ENCODE assay signal across 17 mouse cellular contexts in the genomic region with DNA sequence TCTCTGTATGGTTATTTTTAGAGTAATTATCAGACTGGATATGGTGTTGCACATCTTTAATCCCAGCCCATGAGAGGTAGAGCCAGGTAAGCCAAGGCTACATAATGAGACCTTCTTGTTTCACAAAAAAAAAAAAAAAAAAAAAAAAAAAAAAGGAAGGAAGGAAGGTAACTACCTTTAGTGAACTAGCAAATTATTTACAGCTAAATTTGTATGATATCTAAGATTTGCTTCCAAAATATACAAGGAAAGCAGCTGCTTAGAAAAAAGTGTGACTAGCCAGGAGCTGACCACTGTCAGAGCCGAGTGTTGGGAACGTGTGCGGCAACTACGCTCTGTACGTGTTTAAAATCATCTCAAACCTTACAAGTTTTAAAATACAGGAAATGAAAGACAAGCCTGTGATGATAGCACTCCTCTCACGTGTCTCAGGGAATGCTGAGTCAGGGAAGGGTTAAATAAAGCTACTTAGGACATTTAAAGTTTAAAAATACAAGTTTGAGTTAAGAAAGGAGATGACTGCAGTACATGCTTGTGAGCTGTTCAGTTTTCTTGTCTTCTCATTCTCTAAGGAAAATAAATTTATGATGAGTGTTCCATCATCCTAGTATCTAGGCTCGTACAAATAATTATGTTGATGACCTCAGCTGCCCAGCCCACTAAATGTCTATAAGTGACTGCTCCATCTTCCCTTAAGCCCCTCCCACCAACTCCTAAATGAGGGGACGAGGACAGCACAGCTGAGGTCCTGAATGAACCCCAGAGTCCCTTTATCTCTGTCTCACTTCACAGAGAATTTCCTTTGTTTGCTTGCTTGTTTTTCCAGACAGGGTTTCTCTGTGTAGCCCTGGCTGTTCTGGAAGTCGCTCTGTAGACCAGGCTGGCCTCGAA. TPM values are rescaled to one million over a fixed set of nuclear protein-coding genes. Genes with fewer than 3 reads are reported as not detected.
DNase-seq lines count a peak whose midpoint lies in the region; ATAC-seq and TF ChIP-seq lines count a peak whose summit lies in the region.
"Had no signal": no experiment of that assay in that cellular context is flagged by ENCODE, and none has a peak within 500 bp of the region (broad histone marks: within the 10 kb centered on the region; RNA-seq: fewer than 3 reads in every experiment).

No protein-coding gene starts in this region.

- peak in 1 of 2 experiments; percentile 13 for DNase-seq in heart, adult 2 months
- no peak for DNase-seq in heart, adult 11 months
- no peak for DNase-seq in neural tube, embryonic 11.5 days (ENCODE audit: low spot score)
- no peak for DNase-seq in liver, embryonic 14.5 days (ENCODE audit: low read depth in 3 of 3, low spot score in 3 of 3)
- DNase-seq in spleen, postnatal 10 days (ENCODE audit: low spot score in 2 of 2), result no peak
- no peak for DNase-seq in forebrain, embryonic 11.5 days (ENCODE audit: low spot score)
- DNase-seq in ovary, postnatal 36 days (ENCODE audit: low spot score), result no peak
- DNase-seq: kidney, postnatal 14 days; lung, postnatal 10 days had no signal

- intact Hi-C loops in heart, adult 2 months (cut with DNase I), result no loop called here

- H3K9me3 ChIP-seq in neural tube, embryonic 11.5 days (ENCODE audit: control insufficient read depth, low read length), result no peaks in the 10 kb centered on the region
- H3K9me3 ChIP-seq in neural tube, embryonic 15.5 days (replicated peaks), result no peaks in the 10 kb centered on the region
- no peaks in the 10 kb centered on the region for H3K9me3 ChIP-seq in liver, embryonic 14.5 days (ENCODE audit: control insufficient read depth, low read length)
- H3K9me3 ChIP-seq in forebrain, embryonic 11.5 days (ENCODE audit: control insufficient read depth, low read length), result no peaks in the 10 kb centered on the region
- H3K9me3 ChIP-seq: embryonic facial prominence, embryonic 12.5 days; forebrain, embryonic 12.5 days; limb, embryonic 12.5 days had no signal

- H3K4me2 ChIP-seq in neural tube, embryonic 11.5 days (ENCODE audit: low read depth), result no peak overlapping the region
- H3K4me2 ChIP-seq in neural tube, embryonic 15.5 days, result no peak overlapping the region
- peak overlapping the region; percentile 39 for H3K4me2 ChIP-seq in liver, embryonic 14.5 days (ENCODE audit: low read depth)
- no peak overlapping the region for H3K4me2 ChIP-seq in forebrain, embryonic 11.5 days (ENCODE audit: low read depth, low read length, severe bottlenecking)
- H3K4me2 ChIP-seq: embryonic facial prominence, embryonic 12.5 days; forebrain, embryonic 12.5 days; limb, embryonic 12.5 days had no signal

- WGBS in heart, adult 2 months, result 40% methylated on average over 10 of the region's 10 CpGs
- WGBS in neural tube, embryonic 11.5 days, result 69% methylated on average over 10 of the region's 10 CpGs
- 59% methylated on average over 10 of the region's 10 CpGs for WGBS in neural tube, embryonic 15.5 days
- WGBS in liver, embryonic 14.5 days (ENCODE audit: insufficient replicate concordance), result 19% methylated on average over 10 of the region's 10 CpGs
- 66% methylated on average over 10 of the region's 10 CpGs for WGBS in forebrain, embryonic 11.5 days

- H3K79me2 ChIP-seq in heart, adult 2 months (replicated peaks; ENCODE audit: control insufficient read depth, insufficient read depth, low read length), result no peaks in the 10 kb centered on the region; the same call in 1 of the 2 replicates

- TF ChIP-seq POLR2A in heart, adult 2 months (IDR thresholded peaks at IDR 0.05; ENCODE audit: insufficient read depth, low read depth, low read length), result no peak

- no peak overlapping the region for H3K4me3 ChIP-seq in heart, adult 2 months
- H3K4me3 ChIP-seq in neural tube, embryonic 11.5 days (ENCODE audit: low read depth, low read length), result no peak overlapping the region
- no peak overlapping the region for H3K4me3 ChIP-seq in neural tube, embryonic 15.5 days (replicated peaks)
- H3K4me3 ChIP-seq in liver, embryonic 14.5 days (ENCODE audit: insufficient read depth in 1 of 2, low read depth in 2 of 2, low read length in 2 of 2), result no peak overlapping the region
- H3K4me3 ChIP-seq in forebrain, embryonic 11.5 days (ENCODE audit: low read depth, low read length), result no peak overlapping the region
- H3K4me3 ChIP-seq: embryonic facial prominence, embryonic 12.5 days; forebrain, embryonic 12.5 days; limb, embryonic 12.5 days had no signal

- H3K36me3 ChIP-seq in heart, adult 2 months (ENCODE audit: control insufficient read depth, insufficient read depth, low read length), result peaks cover 28% of the 10 kb centered on the region
- no peaks in the 10 kb centered on the region for H3K36me3 ChIP-seq in neural tube, embryonic 11.5 days (ENCODE audit: control insufficient read depth, insufficient read depth, low read length)
- no peaks in the 10 kb centered on the region for H3K36me3 ChIP-seq in neural tube, embryonic 15.5 days
- H3K36me3 ChIP-seq in liver, embryonic 14.5 days (replicated peaks; ENCODE audit: control insufficient read depth, insufficient read depth, low read depth), result peaks cover 11% of the 10 kb centered on the region; the same call in 1 of the 2 replicates
- H3K36me3 ChIP-seq in forebrain, embryonic 11.5 days (ENCODE audit: control insufficient read depth, insufficient read depth, low read length), result no peaks in the 10 kb centered on the region
- H3K36me3 ChIP-seq: embryonic facial prominence, embryonic 12.5 days; forebrain, embryonic 12.5 days; limb, embryonic 12.5 days had no signal

- no peaks in the 10 kb centered on the region for H3K27me3 ChIP-seq in heart, adult 2 months (ENCODE audit: control insufficient read depth, insufficient read depth, low read length)
- no peaks in the 10 kb centered on the region for H3K27me3 ChIP-seq in neural tube, embryonic 11.5 days (ENCODE audit: control insufficient read depth, insufficient read depth, low read length)
- no peaks in the 10 kb centered on the region for H3K27me3 ChIP-seq in neural tube, embryonic 15.5 days (replicated peaks)
- no peaks in the 10 kb centered on the region for H3K27me3 ChIP-seq in liver, embryonic 14.5 days (ENCODE audit: control insufficient read depth, insufficient read depth, low read length)
- no peaks in the 10 kb centered on the region; the same call in 1 of the 2 replicates for H3K27me3 ChIP-seq in forebrain, embryonic 11.5 days (ENCODE audit: control insufficient read depth, insufficient read depth, low read length)
- H3K27me3 ChIP-seq: embryonic facial prominence, embryonic 12.5 days; limb, embryonic 12.5 days had no signal

- peaks cover 15% of the 10 kb centered on the region for H3K4me1 ChIP-seq in heart, adult 2 months (ENCODE audit: control insufficient read depth, insufficient read depth, low read length)
- 0 out of 2 replicates have a peak, but pooled peaks cover 6% of the 10 kb centered on the region for H3K4me1 ChIP-seq in neural tube, embryonic 11.5 days (ENCODE audit: control insufficient read depth, insufficient read depth, low read length)
- peaks cover 14% of the 10 kb centered on the region for H3K4me1 ChIP-seq in neural tube, embryonic 15.5 days
- peaks cover 55% of the 10 kb centered on the region in 2 experiments for H3K4me1 ChIP-seq in liver, embryonic 14.5 days (replicated peaks; ENCODE audit: control insufficient read depth in 2 of 2, insufficient read depth in 2 of 2, low read length in 1 of 2)
- peaks cover 3% of the 10 kb centered on the region; the same call in 1 of the 2 replicates for H3K4me1 ChIP-seq in forebrain, embryonic 11.5 days (replicated peaks; ENCODE audit: control insufficient read depth, insufficient read depth, low read length)

- no peak overlapping the region for H3K9ac ChIP-seq in heart, adult 2 months (ENCODE audit: low read depth, low read length)
- no peak overlapping the region for H3K9ac ChIP-seq in neural tube, embryonic 11.5 days (ENCODE audit: low read length)
- H3K9ac ChIP-seq in neural tube, embryonic 15.5 days (replicated peaks), result no peak overlapping the region
- H3K9ac ChIP-seq in liver, embryonic 14.5 days (replicated peaks), result peak overlapping the region; percentile 32; the same call in 1 of the 2 replicates
- no peak overlapping the region for H3K9ac ChIP-seq in forebrain, embryonic 11.5 days (ENCODE audit: low read length)
- H3K9ac ChIP-seq: embryonic facial prominence, embryonic 12.5 days; forebrain, embryonic 12.5 days; limb, embryonic 12.5 days had no signal

- no peak for TF ChIP-seq EP300 in heart, adult 2 months (IDR thresholded peaks at IDR 0.05; ENCODE audit: insufficient read depth, low read depth, low read length)
- no peak for TF ChIP-seq EP300 in liver, embryonic 14.5 days (IDR thresholded peaks at IDR 0.05; ENCODE audit: low read depth)

- no peak for ATAC-seq in neural tube, embryonic 11.5 days (ENCODE audit: insufficient read depth, low FRiP score, low TSS enrichment)
- no peak for ATAC-seq in neural tube, embryonic 15.5 days (ENCODE audit: low FRiP score)
- ATAC-seq in liver, embryonic 14.5 days (ENCODE audit: insufficient read depth), result peak; percentile 43; the same call in 1 of the 2 replicates
- ATAC-seq in forebrain, embryonic 11.5 days (replicated peaks; ENCODE audit: low FRiP score), result no peak
- ATAC-seq: activated CD4-positive, CD25-positive, alpha-beta regulatory T cell, adult 4 months had no signal

- TF ChIP-seq CTCF in heart, adult 2 months (IDR thresholded peaks at IDR 0.05), result no peak
- TF ChIP-seq CTCF in liver, embryonic 14.5 days (IDR thresholded peaks at IDR 0.05; ENCODE audit: low read depth), result no peak

- peak overlapping the region; percentile 34 for H3K27ac ChIP-seq in heart, adult 2 months
- peak overlapping the region; percentile 58 for H3K27ac ChIP-seq in neural tube, embryonic 11.5 days (ENCODE audit: low read depth, low read length)
- no peak overlapping the region for H3K27ac ChIP-seq in neural tube, embryonic 15.5 days (replicated peaks)
- peak overlapping the region; percentile 72 for H3K27ac ChIP-seq in liver, embryonic 14.5 days
- H3K27ac ChIP-seq in forebrain, embryonic 11.5 days (ENCODE audit: low read depth, low read length), result no peak overlapping the region
- H3K27ac ChIP-seq: embryonic facial prominence, embryonic 12.5 days; forebrain, embryonic 12.5 days; limb, embryonic 12.5 days had no signal

RNA-seq across cellular contexts. Expression of gene Gm10300, which starts 44.4 kb away (rescaled TPM):
- total RNA-seq in heart, adult 2 months (2021), result under 1 TPM; 0.11 to 0.13 TPM
- polyA plus RNA-seq in heart, adult 2 months (2012; rRNA removed), result 0.08 and 0.12 TPM in 2 replicates
- not detected in 2 replicates for polyA plus RNA-seq in neural tube, embryonic 11.5 days (2014; fragmentation: Nextera tagmentation; extraction: Ambion mirVana)
- polyA plus RNA-seq in neural tube, embryonic 15.5 days (2015; fragmentation: Nextera tagmentation; extraction: Ambion mirVana), result not detected in 2 replicates
- 0.11 and 0.15 TPM in 2 replicates for polyA plus RNA-seq in liver, embryonic 14.5 days (2012; rRNA removed)
- 0.32 and 0.40 TPM in 2 replicates for polyA plus RNA-seq in liver, embryonic 14.5 days (2014; fragmentation: Nextera tagmentation; extraction: Ambion mirVana)
- polyA plus RNA-seq in forebrain, embryonic 11.5 days (2014; fragmentation: Nextera tagmentation; extraction: Ambion mirVana), result not detected in 2 replicates
- total RNA-seq: layer of hippocampus, postnatal 10 days had no signal
- polyA plus RNA-seq: activated CD4-positive, CD25-positive, alpha-beta regulatory T cell, adult 4 months; C2C12; embryonic facial prominence, embryonic 12.5 days; inflammation-experienced regulatory T-cells, adult 6 months had no signal

RNA-seq across cellular contexts. Expression of gene Epb41, which starts 45.0 kb away (rescaled TPM):
- total RNA-seq in heart, adult 2 months (2021), result 100 to 1,000 TPM; 128 to 256 TPM
- 58.7 and 62.5 TPM in 2 replicates for polyA plus RNA-seq in heart, adult 2 months (2012; rRNA removed)
- polyA plus RNA-seq in neural tube, embryonic 11.5 days (2014; fragmentation: Nextera tagmentation; extraction: Ambion mirVana), result 200 and 203 TPM in 2 replicates
- 48.1 and 51.3 TPM in 2 replicates for polyA plus RNA-seq in neural tube, embryonic 15.5 days (2015; fragmentation: Nextera tagmentation; extraction: Ambion mirVana)
- 105 and 113 TPM in 2 replicates for polyA plus RNA-seq in liver, embryonic 14.5 days (2012; rRNA removed)
- polyA plus RNA-seq in liver, embryonic 14.5 days (2014; fragmentation: Nextera tagmentation; extraction: Ambion mirVana), result 153 and 166 TPM in 2 replicates
- polyA plus RNA-seq in forebrain, embryonic 11.5 days (2014; fragmentation: Nextera tagmentation; extraction: Ambion mirVana), result 135 and 145 TPM in 2 replicates

Comparison
In these comparisons a context has a peak if more than half of its experiments do, and no peak if none do; other contexts are left out.
1. H3K27ac ChIP-seq: peak in heart, adult 2 months (single experiment), neural tube, embryonic 11.5 days (single experiment) and liver, embryonic 14.5 days (single experiment); none in neural tube, embryonic 15.5 days (single experiment) and forebrain, embryonic 11.5 days (single experiment).